Mouse (Mus musculus): ENCODE data around the gene Myl6b. TPM values are rescaled to one million over a fixed set of nuclear protein-coding genes. Genes with fewer than 3 reads are reported as not detected.

Gene Myl6b
- polyA plus RNA-seq, 1 experiment from 2014 or later = 2.3 TPM

DNA sequence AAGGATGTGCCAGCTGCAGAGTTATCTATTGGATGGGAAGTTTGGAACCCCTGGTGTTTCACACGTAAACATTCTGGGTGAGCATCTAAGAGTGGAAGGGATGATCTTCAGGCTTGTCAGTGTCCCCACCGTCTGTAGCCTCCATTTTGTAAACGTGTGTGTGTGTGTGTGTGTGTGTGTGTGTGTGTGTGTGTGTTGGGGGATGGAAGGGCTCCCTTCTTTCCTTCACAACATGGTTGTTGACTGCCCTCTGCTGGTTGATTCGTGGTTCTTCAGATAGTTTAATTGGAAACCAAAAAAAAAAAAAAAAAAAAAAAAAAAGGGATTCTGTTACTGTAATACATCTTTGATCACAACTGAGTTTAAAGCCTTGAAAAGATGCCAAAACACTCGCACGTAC is 43.2 kb downstream of the Myl6b start:
- Histone ChIP-seq H3K4me1 (peaks cover 12% of the 10 kb centered on the region), H3K9me3 (no peaks in the 10 kb centered on the region), H3K36me3 (replicated peaks) (no peaks in the 10 kb centered on the region), H3K27ac (replicated peaks) (peak overlapping the region; percentile 59; the same call in 1 of the 2 replicates), H3K27me3 (replicated peaks; ENCODE audit: low read depth, poor library complexity, severe bottlenecking) (peaks cover 12% of the 10 kb centered on the region), H3K4me3 (peak overlapping the region; percentile 33; the same call in 1 of the 2 replicates)
- 4% methylated on average over 6 of the region's 6 CpGs for WGBS
- DNase-seq (ENCODE audit: low spot score) = peak; percentile 80

DNA sequence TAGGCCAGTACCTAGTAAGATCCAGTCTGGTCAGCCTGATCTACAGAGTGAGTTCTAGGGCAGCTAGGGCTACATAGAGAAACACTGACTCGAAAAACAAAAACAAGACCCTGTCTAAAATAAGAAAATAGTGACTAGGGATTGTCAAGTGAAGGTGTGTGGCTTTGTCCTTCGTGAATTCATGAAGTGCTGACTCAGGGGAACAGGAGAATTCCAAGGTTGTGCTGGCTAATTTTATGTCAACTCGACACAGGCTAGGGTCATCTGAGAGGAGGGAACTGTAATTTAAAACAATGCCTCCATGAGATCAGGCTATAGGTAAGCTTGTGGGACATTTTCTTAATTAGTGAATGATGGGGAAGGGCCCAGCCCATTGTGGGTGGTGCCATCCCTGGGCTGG is 44.0 kb downstream of the Myl6b start:
- Histone ChIP-seq H3K36me3 (replicated peaks) (no peaks in the 10 kb centered on the region), H3K27ac (replicated peaks) (peak overlapping the region; percentile 59; the same call in 1 of the 2 replicates), H3K4me1 (peaks cover 7% of the 10 kb centered on the region; the same call in 1 of the 2 replicates), H3K27me3 (replicated peaks; ENCODE audit: low read depth, poor library complexity, severe bottlenecking) (peaks cover 12% of the 10 kb centered on the region), H3K9me3 (no peaks in the 10 kb centered on the region), H3K4me3 (no peak overlapping the region)
- no peak for DNase-seq (ENCODE audit: low spot score)
- WGBS = 78% methylated on average over 3 of the region's 3 CpGs

GRCm38 (mm10) chr10:128451014-128451413 is 47.5 kb downstream of the Myl6b start:
- no peak for DNase-seq (ENCODE audit: low spot score)
- Histone ChIP-seq H3K27me3 (replicated peaks; ENCODE audit: low read depth, poor library complexity, severe bottlenecking) (no peaks in the 10 kb centered on the region), H3K27ac (replicated peaks) (no peak overlapping the region), H3K36me3 (replicated peaks) (no peaks in the 10 kb centered on the region), H3K9me3 (no peaks in the 10 kb centered on the region), H3K4me3 (no peak overlapping the region), H3K4me1 (peaks cover 7% of the 10 kb centered on the region; the same call in 1 of the 2 replicates)
- 87% methylated on average over 6 of the region's 6 CpGs for WGBS

DNA sequence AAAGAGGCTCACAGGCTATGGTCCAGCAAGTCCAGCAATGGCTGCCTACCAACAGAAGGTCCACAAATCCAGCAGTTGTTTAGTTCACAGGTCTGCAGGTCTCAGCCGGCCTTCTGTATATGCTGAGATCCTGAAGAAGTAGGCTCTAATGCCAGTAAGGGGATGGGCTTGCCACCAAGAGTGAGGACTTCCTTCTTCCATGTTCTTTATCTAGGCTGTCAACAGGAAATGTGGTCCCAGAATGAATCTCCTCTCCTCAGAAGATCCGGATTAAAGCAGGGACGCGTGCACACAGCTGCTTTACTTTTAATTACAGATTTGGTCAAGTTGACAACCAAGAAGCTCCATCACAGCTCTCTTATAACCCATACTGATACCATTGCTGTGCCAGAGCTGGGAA is 53.1 kb downstream of the Myl6b start:
- Histone ChIP-seq H3K27ac (replicated peaks) (no peak overlapping the region), H3K36me3 (replicated peaks) (peaks cover 19% of the 10 kb centered on the region), H3K27me3 (replicated peaks; ENCODE audit: low read depth, poor library complexity, severe bottlenecking) (no peaks in the 10 kb centered on the region), H3K4me3 (no peak overlapping the region), H3K9me3 (no peaks in the 10 kb centered on the region), H3K4me1 (0 out of 2 replicates have a peak, but pooled peaks cover 3% of the 10 kb centered on the region)
- 85% methylated on average over 4 of the region's 4 CpGs for WGBS
- no peak for DNase-seq (ENCODE audit: low spot score)

- Histone ChIP-seq H3K36me3 (replicated peaks) (peaks cover 29% of the 10 kb centered on the region), H3K9me3 (no peaks in the 10 kb centered on the region), H3K4me1 (0 out of 2 replicates have a peak, but pooled peaks cover 3% of the 10 kb centered on the region), H3K27me3 (replicated peaks; ENCODE audit: low read depth, poor library complexity, severe bottlenecking) (no peaks in the 10 kb centered on the region), H3K4me3 (no peak overlapping the region), H3K27ac (replicated peaks) (no peak overlapping the region)
- WGBS = 70% methylated on average over 6 of the region's 6 CpGs
- no peak for DNase-seq (ENCODE audit: low spot score)
Measured at GRCm38 (mm10) chr10:128444354-128444753, 54.1 kb downstream of the Myl6b start.

Small RNA genes within 50 kb of the gene (microRNA-seq; reads per million reads assigned to microRNA genes)
- gene Mir6916 = not detected
- gene Mir8105 = 4.3 reads per million, percentile 10 among the genes with 10 or more reads in this experiment

Other genes with a start within 250 kb of the Myl6b start
- 0.49 and 0.69 TPM in 2 replicates for gene Apon, start 244.6 kb downstream of the Myl6b start, polyA plus RNA-seq (2016; fragmentation: Nextera tagmentation; extraction: Ambion mirVana)
- gene Apof, start 230.0 kb downstream of the Myl6b start, polyA plus RNA-seq (2016; fragmentation: Nextera tagmentation; extraction: Ambion mirVana) = 0.11 TPM in 1 of 2 replicates, not detected in the other
- 14.3 and 15.3 TPM in 2 replicates for gene Stat2, start 228.1 kb downstream of the Myl6b start, polyA plus RNA-seq (2016; fragmentation: Nextera tagmentation; extraction: Ambion mirVana)
- 0.13 TPM in 1 of 2 replicates, not detected in the other for gene Il23a, start 199.9 kb downstream of the Myl6b start, polyA plus RNA-seq (2016; fragmentation: Nextera tagmentation; extraction: Ambion mirVana)
- gene Pan2, start 195.3 kb downstream of the Myl6b start, polyA plus RNA-seq (2016; fragmentation: Nextera tagmentation; extraction: Ambion mirVana) = 42.9 and 43.3 TPM in 2 replicates
- gene Cnpy2, start 176.2 kb downstream of the Myl6b start, polyA plus RNA-seq (2016; fragmentation: Nextera tagmentation; extraction: Ambion mirVana) = 273 and 305 TPM in 2 replicates
- 244 and 258 TPM in 2 replicates for gene Cs, start 161.0 kb downstream of the Myl6b start, polyA plus RNA-seq (2016; fragmentation: Nextera tagmentation; extraction: Ambion mirVana)
- gene Coq10a, start 129.7 kb downstream of the Myl6b start, polyA plus RNA-seq (2016; fragmentation: Nextera tagmentation; extraction: Ambion mirVana) = 9.5 and 11.1 TPM in 2 replicates
- 12.1 and 12.4 TPM in 2 replicates for gene Ankrd52, start 121.6 kb downstream of the Myl6b start, polyA plus RNA-seq (2016; fragmentation: Nextera tagmentation; extraction: Ambion mirVana)
- 0.13 and 0.36 TPM in 2 replicates for gene Slc39a5, start 97.5 kb downstream of the Myl6b start, polyA plus RNA-seq (2016; fragmentation: Nextera tagmentation; extraction: Ambion mirVana)
- gene Nabp2, start 87.2 kb downstream of the Myl6b start, polyA plus RNA-seq (2016; fragmentation: Nextera tagmentation; extraction: Ambion mirVana) = 119 and 129 TPM in 2 replicates
- 42.1 and 44.6 TPM in 2 replicates for gene Rnf41, start 87.0 kb downstream of the Myl6b start, polyA plus RNA-seq (2016; fragmentation: Nextera tagmentation; extraction: Ambion mirVana)
- gene Smarcc2, start 39.4 kb downstream of the Myl6b start, polyA plus RNA-seq (2016; fragmentation: Nextera tagmentation; extraction: Ambion mirVana) = 77.3 and 85.9 TPM in 2 replicates
- gene Myl6, start 4.5 kb downstream of the Myl6b start, polyA plus RNA-seq (2016; fragmentation: Nextera tagmentation; extraction: Ambion mirVana) = 733 and 768 TPM in 2 replicates
- 11.9 and 13.6 TPM in 2 replicates for gene Esyt1, start 27.2 kb upstream of the Myl6b start, polyA plus RNA-seq (2016; fragmentation: Nextera tagmentation; extraction: Ambion mirVana)
- 15.9 and 17.4 TPM in 2 replicates for gene Zc3h10, start 49.1 kb upstream of the Myl6b start, polyA plus RNA-seq (2016; fragmentation: Nextera tagmentation; extraction: Ambion mirVana)
- 3,494 and 3,561 TPM in 2 replicates for gene Rpl41, start 50.6 kb upstream of the Myl6b start, polyA plus RNA-seq (2016; fragmentation: Nextera tagmentation; extraction: Ambion mirVana)
- gene Pa2g4, start 67.3 kb upstream of the Myl6b start, polyA plus RNA-seq (2016; fragmentation: Nextera tagmentation; extraction: Ambion mirVana) = 274 and 287 TPM in 2 replicates
- 11.9 and 12.2 TPM in 2 replicates for gene Erbb3, start 91.0 kb upstream of the Myl6b start, polyA plus RNA-seq (2016; fragmentation: Nextera tagmentation; extraction: Ambion mirVana)
- 566 and 582 TPM in 2 replicates for gene Rps26, start 128.1 kb upstream of the Myl6b start, polyA plus RNA-seq (2016; fragmentation: Nextera tagmentation; extraction: Ambion mirVana)
- 2.9 and 3.5 TPM in 2 replicates for gene Ikzf4, start 147.3 kb upstream of the Myl6b start, polyA plus RNA-seq (2016; fragmentation: Nextera tagmentation; extraction: Ambion mirVana)
- gene Suox, start 175.4 kb upstream of the Myl6b start, polyA plus RNA-seq (2016; fragmentation: Nextera tagmentation; extraction: Ambion mirVana) = 12.9 and 13.5 TPM in 2 replicates
- gene Rab5b, start 197.6 kb upstream of the Myl6b start, polyA plus RNA-seq (2016; fragmentation: Nextera tagmentation; extraction: Ambion mirVana) = 64.4 and 70.4 TPM in 2 replicates
- gene Pmel, start 205.5 kb upstream of the Myl6b start, polyA plus RNA-seq (2016; fragmentation: Nextera tagmentation; extraction: Ambion mirVana) = 8.6 and 17.3 TPM in 2 replicates
- 124 and 130 TPM in 2 replicates for gene Cdk2, start 206.3 kb upstream of the Myl6b start, polyA plus RNA-seq (2016; fragmentation: Nextera tagmentation; extraction: Ambion mirVana)
- gene Dgka, start 246.2 kb upstream of the Myl6b start, polyA plus RNA-seq (2016; fragmentation: Nextera tagmentation; extraction: Ambion mirVana) = 5.2 and 6.3 TPM in 2 replicates
- gene Pym1, start 249.2 kb upstream of the Myl6b start, polyA plus RNA-seq (2016; fragmentation: Nextera tagmentation; extraction: Ambion mirVana) = 56.6 and 60.0 TPM in 2 replicates